Mouse (Mus musculus): ENCODE measurements around the gene Ankrd34a. TPM values are rescaled to one million over a fixed set of nuclear protein-coding genes. Genes with fewer than 3 reads are reported as not detected.

The Ankrd34a gene
- polyA plus RNA-seq, 1 experiment from 2014 or later = 2.0 TPM

GRCm38 (mm10) chr3:96581771-96582515 is 14.5 kb upstream of the Ankrd34a start:
- Histone ChIP-seq H3K27ac (ENCODE audit: low read depth, low read length) (no peak overlapping the region), H3K9ac (ENCODE audit: low read length) (no peak overlapping the region), H3K4me2 (no peak overlapping the region), H3K4me3 (ENCODE audit: low read depth, low read length) (no peak overlapping the region), H3K4me1 (ENCODE audit: control insufficient read depth, insufficient read depth, low read length) (peaks cover 9% of the 10 kb centered on the region; the same call in 1 of the 2 replicates), H3K27me3 (ENCODE audit: control insufficient read depth, insufficient read depth, low read length) (no peaks in the 10 kb centered on the region), H3K9me3 (ENCODE audit: control insufficient read depth, low read length) (no peaks in the 10 kb centered on the region), H3K36me3 (ENCODE audit: control insufficient read depth, insufficient read depth, low read length) (no peaks in the 10 kb centered on the region)
- no peak for ATAC-seq (ENCODE audit: low FRiP score)
- 83% methylated on average over 16 of the region's 16 CpGs for WGBS
- no peak for DNase-seq (ENCODE audit: low spot score, missing footprints)

- ATAC-seq (ENCODE audit: low FRiP score) (no peak), DNase-seq (ENCODE audit: low spot score, missing footprints) (no peak)
- Histone ChIP-seq H3K27ac (ENCODE audit: low read depth, low read length) (no peak overlapping the region), H3K27me3 (ENCODE audit: control insufficient read depth, insufficient read depth, low read length) (no peaks in the 10 kb centered on the region), H3K4me3 (ENCODE audit: low read depth, low read length) (no peak overlapping the region), H3K9me3 (ENCODE audit: control insufficient read depth, low read length) (no peaks in the 10 kb centered on the region), H3K4me1 (ENCODE audit: control insufficient read depth, insufficient read depth, low read length) (peaks cover 5% of the 10 kb centered on the region; the same call in 1 of the 2 replicates), H3K36me3 (ENCODE audit: control insufficient read depth, insufficient read depth, low read length) (no peaks in the 10 kb centered on the region), H3K4me2 (no peak overlapping the region), H3K9ac (ENCODE audit: low read length) (no peak overlapping the region)
- 87% methylated on average over 5 of the region's 5 CpGs for WGBS
These were observed 13.1 kb upstream of the Ankrd34a start for GRCm38 (mm10) chr3:96583386-96583785.

GRCm38 (mm10) chr3:96590657-96591056 is 5.8 kb upstream of the Ankrd34a start:
- H3K4me1 ChIP-seq (ENCODE audit: control insufficient read depth, insufficient read depth, low read length) = peaks cover 8% of the 10 kb centered on the region
- peaks cover 7% of the 10 kb centered on the region for H3K27me3 ChIP-seq (ENCODE audit: control insufficient read depth, insufficient read depth, low read length)
- H3K9me3 ChIP-seq (ENCODE audit: control insufficient read depth, low read length) = no peaks in the 10 kb centered on the region
- no peaks in the 10 kb centered on the region for H3K36me3 ChIP-seq (ENCODE audit: control insufficient read depth, insufficient read depth, low read length)
- H3K9ac ChIP-seq (ENCODE audit: low read length) = no peak overlapping the region
- WGBS = 86% methylated on average over 4 of the region's 4 CpGs
- DNase-seq (ENCODE audit: low spot score, missing footprints) (no peak), ATAC-seq (ENCODE audit: low FRiP score) (no peak)
- no peak overlapping the region for H3K27ac ChIP-seq (ENCODE audit: low read depth, low read length)
- no peak overlapping the region for H3K4me2 ChIP-seq
- H3K4me3 ChIP-seq (ENCODE audit: low read depth, low read length) = no peak overlapping the region

GRCm38 (mm10) chr3:96593374-96593773 is 3.1 kb upstream of the Ankrd34a start:
- Histone ChIP-seq H3K36me3 (ENCODE audit: control insufficient read depth, insufficient read depth, low read length) (no peaks in the 10 kb centered on the region), H3K4me2 (peak overlapping the region; percentile 76), H3K4me1 (ENCODE audit: control insufficient read depth, insufficient read depth, low read length) (peaks cover 32% of the 10 kb centered on the region), H3K4me3 (ENCODE audit: low read depth, low read length) (peak overlapping the region; percentile 70), H3K9ac (ENCODE audit: low read length) (peak overlapping the region; percentile 76), H3K9me3 (ENCODE audit: control insufficient read depth, low read length) (no peaks in the 10 kb centered on the region), H3K27ac (ENCODE audit: low read depth, low read length) (no peak overlapping the region), H3K27me3 (ENCODE audit: control insufficient read depth, insufficient read depth, low read length) (peaks cover 20% of the 10 kb centered on the region)
- ATAC-seq (ENCODE audit: low FRiP score) (peak; percentile 1; the same call in 1 of the 2 replicates), DNase-seq (ENCODE audit: low spot score, missing footprints) (no peak)
- WGBS = 3% methylated on average over 10 of the region's 10 CpGs

- peaks cover 36% of the 10 kb centered on the region for H3K4me1 ChIP-seq (ENCODE audit: control insufficient read depth, insufficient read depth, low read length)
- peak within 1 kb of the TSS; percentile 65 for H3K27ac ChIP-seq (ENCODE audit: low read depth, low read length)
- peaks cover 22% of the 10 kb centered on the region for H3K27me3 ChIP-seq (ENCODE audit: control insufficient read depth, insufficient read depth, low read length)
- H3K9ac ChIP-seq (ENCODE audit: low read length) = peak within 1 kb of the TSS; percentile 76
- peak within 1 kb of the TSS; percentile 76 for H3K4me2 ChIP-seq
- no peaks in the 10 kb centered on the region for H3K36me3 ChIP-seq (ENCODE audit: control insufficient read depth, insufficient read depth, low read length)
- H3K4me3 ChIP-seq (ENCODE audit: low read depth, low read length) = peak within 1 kb of the TSS; percentile 70
- WGBS = under 1% methylated on average over 38 of the region's 38 CpGs
- no peaks in the 10 kb centered on the region for H3K9me3 ChIP-seq (ENCODE audit: control insufficient read depth, low read length)
- DNase-seq (ENCODE audit: low spot score, missing footprints) (peak; percentile 99), ATAC-seq (ENCODE audit: low FRiP score) (peak; percentile 87)
These were observed 2.5 kb upstream of the Ankrd34a start, which contains the start of gene Polr3gl for GRCm38 (mm10) chr3:96593790-96594560. Gene Polr3gl, minus strand, starts transcription at chr3:96594181.

GRCm38 (mm10) chr3:96594851-96595250 is 1.6 kb upstream of the Ankrd34a start:
- Histone ChIP-seq H3K4me2 (no peak overlapping the region), H3K4me3 (ENCODE audit: low read depth, low read length) (no peak overlapping the region), H3K4me1 (ENCODE audit: control insufficient read depth, insufficient read depth, low read length) (peaks cover 36% of the 10 kb centered on the region), H3K36me3 (ENCODE audit: control insufficient read depth, insufficient read depth, low read length) (no peaks in the 10 kb centered on the region), H3K9ac (ENCODE audit: low read length) (no peak overlapping the region), H3K27me3 (ENCODE audit: control insufficient read depth, insufficient read depth, low read length) (peaks cover 24% of the 10 kb centered on the region), H3K9me3 (ENCODE audit: control insufficient read depth, low read length) (no peaks in the 10 kb centered on the region), H3K27ac (ENCODE audit: low read depth, low read length) (no peak overlapping the region)
- DNase-seq (ENCODE audit: low spot score, missing footprints) = no peak
- WGBS = 83% methylated on average over 5 of the region's 5 CpGs
- no peak for ATAC-seq (ENCODE audit: low FRiP score)

- Histone ChIP-seq H3K4me3 (ENCODE audit: low read depth, low read length) (no peak overlapping the region), H3K9me3 (ENCODE audit: control insufficient read depth, low read length) (no peaks in the 10 kb centered on the region), H3K4me2 (peak overlapping the region; percentile 96; the same call in 1 of the 2 replicates), H3K4me1 (ENCODE audit: control insufficient read depth, insufficient read depth, low read length) (peaks cover 43% of the 10 kb centered on the region), H3K36me3 (ENCODE audit: control insufficient read depth, insufficient read depth, low read length) (no peaks in the 10 kb centered on the region), H3K27ac (ENCODE audit: low read depth, low read length) (no peak overlapping the region), H3K27me3 (ENCODE audit: control insufficient read depth, insufficient read depth, low read length) (peaks cover 24% of the 10 kb centered on the region), H3K9ac (ENCODE audit: low read length) (no peak overlapping the region; the same call in 1 of the 2 replicates)
- ATAC-seq (ENCODE audit: low FRiP score) (no peak), DNase-seq (ENCODE audit: low spot score, missing footprints) (peak; percentile 87)
- WGBS = 26% methylated on average over 6 of the region's 6 CpGs
These were observed 775 bp upstream of the Ankrd34a start for GRCm38 (mm10) chr3:96595661-96596060.

GRCm38 (mm10) chr3:96596855-96597254 is 419 bp downstream of the Ankrd34a start:
- ATAC-seq (ENCODE audit: low FRiP score) = no peak
- peak overlapping the region; percentile 96 for H3K4me2 ChIP-seq
- H3K4me1 ChIP-seq (ENCODE audit: control insufficient read depth, insufficient read depth, low read length) = peaks cover 43% of the 10 kb centered on the region
- WGBS = 4% methylated on average over 10 of the region's 12 CpGs
- no peak overlapping the region for H3K27ac ChIP-seq (ENCODE audit: low read depth, low read length)
- peaks cover 24% of the 10 kb centered on the region for H3K27me3 ChIP-seq (ENCODE audit: control insufficient read depth, insufficient read depth, low read length)
- H3K36me3 ChIP-seq (ENCODE audit: control insufficient read depth, insufficient read depth, low read length) = no peaks in the 10 kb centered on the region
- H3K4me3 ChIP-seq (ENCODE audit: low read depth, low read length) = peak overlapping the region; percentile 44
- H3K9me3 ChIP-seq (ENCODE audit: control insufficient read depth, low read length) = no peaks in the 10 kb centered on the region
- H3K9ac ChIP-seq (ENCODE audit: low read length) = peak overlapping the region; percentile 74
- DNase-seq (ENCODE audit: low spot score, missing footprints) = peak; percentile 90

- H3K9me3 ChIP-seq (ENCODE audit: control insufficient read depth, low read length) = no peaks in the 10 kb centered on the region
- peaks cover 46% of the 10 kb centered on the region for H3K4me1 ChIP-seq (ENCODE audit: control insufficient read depth, insufficient read depth, low read length)
- WGBS = under 1% methylated on average over 40 of the region's 40 CpGs
- ATAC-seq (ENCODE audit: low FRiP score) (0 out of 2 replicates have a peak, but pooled peaks have one; percentile 6), DNase-seq (ENCODE audit: low spot score, missing footprints) (peak; percentile 96)
- H3K9ac ChIP-seq (ENCODE audit: low read length) = peak overlapping the region; percentile 74
- peak overlapping the region; percentile 54 for H3K27ac ChIP-seq (ENCODE audit: low read depth, low read length)
- peak overlapping the region; percentile 44 for H3K4me3 ChIP-seq (ENCODE audit: low read depth, low read length)
- peaks cover 24% of the 10 kb centered on the region for H3K27me3 ChIP-seq (ENCODE audit: control insufficient read depth, insufficient read depth, low read length)
- H3K4me2 ChIP-seq = peak overlapping the region; percentile 96
- no peaks in the 10 kb centered on the region for H3K36me3 ChIP-seq (ENCODE audit: control insufficient read depth, insufficient read depth, low read length)
These were observed 1.0 kb downstream of the Ankrd34a start for GRCm38 (mm10) chr3:96597435-96597891.

Data from midbrain, embryonic 11.5 days (tissue).